Mouse (Mus musculus): ENCODE data around the gene Smpdl3a. TPM values are rescaled to one million over a fixed set of nuclear protein-coding genes. Genes with fewer than 3 reads are reported as not detected.

The Smpdl3a gene
- polyA plus RNA-seq, 1 experiment from 2014 or later, result 42.2 TPM

Other genes with a start within 250 kb of the Smpdl3a start
- gene Pkib, start 162.4 kb upstream of the Smpdl3a start, polyA plus RNA-seq (2014; fragmentation: Nextera tagmentation; extraction: Ambion mirVana), result 2.0 and 2.6 TPM in 2 replicates
- 10.5 and 10.9 TPM in 2 replicates for gene Fabp7, start 9.5 kb upstream of the Smpdl3a start, polyA plus RNA-seq (2014; fragmentation: Nextera tagmentation; extraction: Ambion mirVana)

Data from heart, embryonic 14.5 days (tissue).